Mouse (Mus musculus) adrenal gland, adult 18-20 months (tissue): ENCODE measurements around the gene Zbtb20. TPM values are rescaled to one million over a fixed set of nuclear protein-coding genes. Genes with fewer than 3 reads are reported as not detected.

ENCODE experiments used
- DNase-seq, 2 experiments: peaks; one replicate each; pipeline ENCODE4 v3.0.0; 2021 to 2022; ENCODE audit warnings: low spot score in 2 of 2
- total RNA-seq, 2 experiments: library from RNA; stranded (reverse); gene quantifications; 1 replicate in 1 of 2; 2 replicates in 1 of 2; pipeline ENCODE4 v1.2.3; 2021

The Zbtb20 gene
- total RNA-seq, 2 experiments from 2014 or later, result 101 to 109 TPM

- DNase-seq, result no peak
These were observed 514.7 kb downstream of the Zbtb20 start for GRCm38 (mm10) chr16:43390387-43390786.

DNA sequence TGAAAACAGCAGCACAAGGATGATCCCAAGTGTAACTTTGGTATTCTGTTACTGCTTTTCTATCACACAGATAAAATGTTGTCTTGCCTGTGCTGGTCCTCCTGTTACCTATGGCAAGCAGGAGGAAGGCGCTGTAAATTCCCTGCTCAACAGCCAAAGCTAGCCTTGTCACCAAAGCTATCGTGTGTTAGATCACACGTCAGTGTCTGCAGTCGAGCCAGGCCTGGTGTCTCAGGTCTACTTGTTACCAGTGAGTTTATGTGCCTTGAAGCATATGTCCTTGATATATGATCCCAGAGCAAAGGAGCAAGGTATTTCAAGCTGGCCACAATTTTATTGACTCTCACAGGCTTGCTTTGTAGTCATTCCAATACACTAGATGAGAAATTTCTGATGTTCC, 517.7 kb downstream of the Zbtb20 start:
- DNase-seq, result no peak

DNA sequence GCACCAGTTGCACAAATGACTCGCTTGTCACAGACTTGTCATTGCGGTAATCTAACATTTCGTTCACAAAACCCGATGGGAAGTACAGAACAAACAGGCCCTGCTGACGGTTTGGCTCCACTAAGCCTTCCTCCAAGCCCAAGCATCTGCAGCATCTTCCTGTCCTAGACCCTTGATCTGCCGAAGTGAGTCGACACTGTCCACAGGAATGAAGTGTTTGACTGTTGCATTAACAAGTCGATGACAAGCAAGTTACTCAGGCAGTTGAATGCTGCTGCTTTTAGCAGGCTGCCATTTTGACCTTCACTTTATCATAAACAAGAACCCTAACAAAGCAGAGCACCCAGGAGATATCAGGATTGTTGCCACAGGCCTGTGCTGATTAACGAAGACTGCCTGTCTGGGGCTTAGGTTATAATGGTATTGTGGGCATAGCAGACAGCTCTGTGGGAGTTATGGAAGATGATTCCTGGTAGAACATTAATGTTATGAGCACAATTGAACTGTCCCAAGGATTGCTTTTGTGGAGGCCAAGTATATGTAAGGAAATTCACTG, 518.4 kb downstream of the Zbtb20 start:
- no peak for DNase-seq

GRCm38 (mm10) chr16:43394760-43395159, 519.1 kb downstream of the Zbtb20 start:
- DNase-seq, result no peak

DNA sequence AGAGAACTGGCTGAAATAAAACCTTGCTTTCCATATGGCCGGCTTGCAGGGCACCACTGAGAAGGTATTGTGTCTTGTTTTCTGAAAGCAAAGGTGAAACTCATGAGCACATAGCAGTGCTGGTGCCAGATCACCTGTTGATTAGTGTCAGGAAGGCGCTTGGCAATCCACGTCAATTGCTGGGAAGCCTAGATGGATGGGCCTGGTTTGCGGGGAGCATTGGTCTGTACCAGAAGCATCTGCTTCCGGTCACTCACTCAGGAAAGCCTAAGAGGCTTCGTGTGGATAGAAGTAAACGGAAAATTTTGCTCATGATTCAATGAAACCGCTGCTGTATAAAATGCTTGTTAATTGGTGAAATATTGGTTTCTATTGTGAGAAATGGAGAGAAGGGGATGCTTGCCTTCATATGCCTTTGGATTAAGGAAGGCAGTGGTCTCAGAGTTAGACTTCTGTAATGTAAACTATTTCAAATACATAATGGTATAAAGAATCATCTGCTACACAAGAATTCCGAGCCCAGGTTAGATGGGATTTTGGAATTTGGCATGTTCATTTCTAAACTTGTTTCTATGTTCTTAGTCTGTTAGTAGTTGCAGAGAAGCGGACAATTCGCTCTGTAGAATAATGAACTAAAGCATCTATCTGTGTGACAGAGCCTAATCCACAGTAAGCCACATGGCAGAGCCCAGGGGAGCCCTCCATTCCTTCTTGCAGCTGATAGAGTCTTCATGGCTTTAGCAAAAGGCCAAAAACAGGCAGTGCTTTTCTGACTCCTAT, 521.4 kb downstream of the Zbtb20 start:
- DNase-seq, result no peak

- no peak for DNase-seq
These were observed 522.1 kb downstream of the Zbtb20 start for GRCm38 (mm10) chr16:43397629-43398323.

DNA sequence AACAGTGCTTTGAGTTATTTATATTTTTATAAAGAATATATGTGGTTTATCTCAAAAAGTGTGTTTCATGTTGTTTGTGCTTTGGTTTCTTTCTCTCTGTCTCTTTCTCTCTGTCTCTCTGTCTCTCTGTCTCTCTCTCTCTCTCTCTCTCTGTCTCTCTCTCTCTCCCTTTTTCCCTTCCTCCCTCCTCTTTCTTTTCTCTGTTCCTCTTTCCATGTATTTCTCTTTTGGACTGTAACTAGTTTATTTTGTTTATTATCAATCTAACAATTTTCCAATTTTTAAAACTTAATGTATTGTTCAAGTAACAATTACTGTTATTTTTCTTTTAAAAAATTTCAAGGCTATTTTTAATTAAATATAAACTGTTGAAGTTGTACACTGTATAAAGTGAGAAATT, 523.7 kb downstream of the Zbtb20 start:
- DNase-seq, result no peak

GRCm38 (mm10) chr16:43400046-43400445, 524.4 kb downstream of the Zbtb20 start:
- no peak for DNase-seq

GRCm38 (mm10) chr16:43400949-43401348, 525.3 kb downstream of the Zbtb20 start:
- DNase-seq, result no peak

- DNase-seq, result no peak
These were observed 527.2 kb downstream of the Zbtb20 start for GRCm38 (mm10) chr16:43402888-43403287.

GRCm38 (mm10) chr16:43405089-43405488, 529.4 kb downstream of the Zbtb20 start:
- DNase-seq, result no peak

DNA sequence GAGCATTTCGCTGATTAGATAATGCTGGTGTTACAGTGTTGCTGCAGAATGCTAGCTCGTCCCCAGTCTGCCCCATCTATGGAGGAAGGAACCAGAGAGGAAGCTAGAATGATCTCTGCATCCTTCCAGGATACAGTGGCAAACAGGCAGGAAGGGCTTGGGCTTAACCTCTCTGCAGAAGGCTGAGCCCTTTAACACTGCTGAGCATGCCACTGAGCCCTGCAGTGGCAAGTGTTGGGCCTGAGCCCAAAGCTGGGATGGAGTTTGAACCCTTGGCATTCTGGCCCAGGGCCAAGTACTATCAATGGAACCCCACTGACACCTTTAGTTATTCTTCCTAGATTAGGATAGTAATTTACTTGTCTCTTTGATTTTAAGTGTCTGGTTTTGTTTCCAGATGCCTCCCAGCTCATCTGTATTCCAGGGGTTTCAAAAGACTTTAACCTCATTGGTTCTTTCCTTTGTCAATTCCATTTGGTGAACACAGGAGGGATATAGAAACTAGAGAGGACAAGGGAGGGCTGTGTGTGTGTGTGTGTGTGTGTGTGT, 532.0 kb downstream of the Zbtb20 start:
- DNase-seq, result no peak

GRCm38 (mm10) chr16:43408622-43409021, 532.9 kb downstream of the Zbtb20 start:
- DNase-seq, result no peak

- DNase-seq, result no peak
These were observed 533.6 kb downstream of the Zbtb20 start for GRCm38 (mm10) chr16:43409108-43409909.

DNA sequence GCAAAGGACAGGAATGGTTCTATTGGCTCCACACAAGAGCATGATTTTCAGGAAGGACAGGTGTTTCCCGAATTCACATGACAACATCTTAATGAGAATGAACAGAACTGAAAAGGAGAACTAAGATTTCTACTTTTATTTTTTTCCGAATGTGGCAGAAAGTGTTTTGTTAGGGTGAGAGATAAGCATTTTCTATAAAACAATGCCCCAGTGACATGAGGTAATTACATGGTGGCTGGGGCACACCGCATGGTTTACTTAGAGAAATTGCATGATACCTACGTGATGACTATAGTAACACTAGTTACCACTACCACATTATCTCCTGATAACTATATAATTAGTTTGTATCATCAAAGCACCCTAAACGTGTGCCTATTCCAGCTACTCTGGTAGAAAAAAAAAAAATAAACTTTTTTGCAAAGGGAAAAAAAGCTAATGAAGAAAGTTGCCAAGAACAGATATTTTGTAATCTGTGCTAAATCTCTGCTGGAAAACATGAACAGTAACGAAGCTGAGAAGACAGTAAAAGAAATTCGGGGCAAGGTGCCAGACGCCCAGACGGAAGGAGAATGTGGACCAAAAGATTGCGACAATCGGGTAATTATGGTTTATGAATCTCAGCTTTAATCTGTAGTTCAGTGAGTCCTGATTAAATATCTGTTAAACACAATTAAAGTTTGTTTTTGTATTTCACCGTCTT, 534.4 kb downstream of the Zbtb20 start:
- DNase-seq, result no peak

DNA sequence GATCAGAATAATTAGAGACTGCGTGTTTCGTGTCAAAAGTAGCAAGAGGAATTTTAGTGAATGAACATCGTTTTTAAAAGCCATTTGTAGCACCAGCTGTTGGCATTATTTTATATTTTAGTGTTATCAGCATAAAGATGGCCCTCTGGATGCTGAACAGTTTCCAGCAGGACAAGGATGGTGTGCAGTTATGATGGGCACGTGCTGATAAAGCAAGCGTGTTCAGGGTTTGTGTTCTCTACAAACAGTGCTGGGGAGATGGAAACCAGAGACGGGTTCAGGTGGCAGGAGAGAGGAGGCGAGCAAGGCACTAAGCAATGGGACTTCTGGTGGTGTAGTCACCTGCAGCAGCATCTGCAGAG, 534.9 kb downstream of the Zbtb20 start:
- DNase-seq, result no peak

- DNase-seq, result no peak
These were observed 540.2 kb downstream of the Zbtb20 start for GRCm38 (mm10) chr16:43415864-43416263.

DNA sequence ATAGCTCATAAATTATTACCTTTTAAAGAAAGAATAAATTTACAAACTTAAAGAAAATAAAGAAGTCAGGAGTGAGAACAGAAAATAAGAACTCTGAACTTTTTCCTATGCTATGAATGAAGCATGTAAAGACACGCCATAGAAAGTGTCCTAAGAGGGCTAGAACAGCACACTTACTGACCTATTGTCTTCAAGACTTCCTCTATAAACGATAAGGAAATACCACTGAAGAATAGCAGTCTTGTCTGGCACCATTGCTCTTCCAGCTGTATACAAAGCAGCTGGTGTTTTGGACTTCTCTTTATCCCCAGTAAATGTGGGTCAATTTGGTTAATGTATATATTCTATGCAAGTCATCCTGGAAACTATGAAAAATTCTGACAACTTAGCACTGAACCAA, 544.2 kb downstream of the Zbtb20 start:
- no peak for DNase-seq

GRCm38 (mm10) chr16:43428955-43429354, 553.3 kb downstream of the Zbtb20 start:
- DNase-seq, result no peak

- DNase-seq, result no peak
These were observed 554.3 kb downstream of the Zbtb20 start for GRCm38 (mm10) chr16:43430030-43430429.
